Mouse (Mus musculus): ENCODE data around the gene Clec9a. TPM values are rescaled to one million over a fixed set of nuclear protein-coding genes. Genes with fewer than 3 reads are reported as not detected.
A peak's percentile ranks its signal among the peaks of the same experiment; 100 is the strongest.

Clec9a gene
- polyA plus RNA-seq, 2 experiments: 0.07 to 0.08 TPM

GRCm38 (mm10) chr6:129434239-129434638, 25.6 kb downstream of the Clec9a start:
- Histone ChIP-seq H3K9ac (ENCODE audit: low read depth, low read length, severe bottlenecking) (no peak overlapping the region), H3K4me3 (replicated peaks; ENCODE audit: low read length) (no peak overlapping the region), H3K27me3 (ENCODE audit: control insufficient read depth, insufficient read depth, low read length) (no peaks in the 10 kb centered on the region), H3K36me3 (ENCODE audit: control insufficient read depth, insufficient read depth, low read length) (no peaks in the 10 kb centered on the region), H3K4me2 (replicated peaks; ENCODE audit: low read depth, low read length, severe bottlenecking) (no peak overlapping the region), H3K27ac (replicated peaks; ENCODE audit: low read depth, low read length) (no peak overlapping the region), H3K4me1 (ENCODE audit: control insufficient read depth, insufficient read depth, low read length) (no peaks in the 10 kb centered on the region), H3K9me3 (ENCODE audit: control insufficient read depth, low read length) (no peaks in the 10 kb centered on the region)
- DNase-seq (ENCODE audit: low spot score) (no peak), ATAC-seq (ENCODE audit: low FRiP score, low read depth) (no peak)
- no peak for TF ChIP-seq POLR2A (IDR thresholded peaks at IDR 0.05; ENCODE audit: borderline replicate concordance, extremely low read depth, insufficient read depth, insufficient read length)
- 86% methylated on average over 5 of the region's 5 CpGs for WGBS

- no peaks in the 10 kb centered on the region for H3K36me3 ChIP-seq (ENCODE audit: control insufficient read depth, insufficient read depth, low read length)
- no peaks in the 10 kb centered on the region for H3K27me3 ChIP-seq (ENCODE audit: control insufficient read depth, insufficient read depth, low read length)
- no peak overlapping the region for H3K4me3 ChIP-seq (replicated peaks; ENCODE audit: low read length)
- no peak overlapping the region for H3K27ac ChIP-seq (replicated peaks; ENCODE audit: low read depth, low read length)
- TF ChIP-seq POLR2A (IDR thresholded peaks at IDR 0.05; ENCODE audit: borderline replicate concordance, extremely low read depth, insufficient read depth, insufficient read length): no peak
- H3K4me2 ChIP-seq (replicated peaks; ENCODE audit: low read depth, low read length, severe bottlenecking): no peak overlapping the region
- H3K9me3 ChIP-seq (ENCODE audit: control insufficient read depth, low read length): no peaks in the 10 kb centered on the region
- ATAC-seq (ENCODE audit: low FRiP score, low read depth) (no peak), DNase-seq (ENCODE audit: low spot score) (no peak)
- WGBS: 90% methylated on average over 3 of the region's 3 CpGs
- H3K9ac ChIP-seq (ENCODE audit: low read depth, low read length, severe bottlenecking): no peak overlapping the region
- H3K4me1 ChIP-seq (ENCODE audit: control insufficient read depth, insufficient read depth, low read length): no peaks in the 10 kb centered on the region
These were observed 27.4 kb downstream of the Clec9a start for GRCm38 (mm10) chr6:129436025-129436424.

DNA sequence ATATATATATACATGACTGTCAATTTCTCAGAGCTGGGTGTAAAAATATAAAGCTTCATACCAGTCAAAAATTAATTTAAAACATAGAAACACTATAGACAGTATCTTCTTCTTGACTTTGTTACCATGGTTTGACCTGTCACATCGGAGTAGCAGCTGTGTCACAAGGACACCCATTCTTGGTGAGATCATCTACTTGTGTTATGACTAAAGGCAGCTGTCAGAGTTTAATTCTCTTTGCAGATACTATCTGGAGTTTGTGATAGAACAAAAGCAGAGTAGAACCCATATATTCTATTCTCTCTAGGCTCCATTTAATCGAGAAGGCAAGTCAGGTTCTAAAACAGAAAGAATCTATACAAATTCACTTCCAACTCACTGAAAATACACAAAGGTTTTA, 29.4 kb downstream of the Clec9a start:
- ATAC-seq (ENCODE audit: low FRiP score, low read depth) (no peak), DNase-seq (ENCODE audit: low spot score) (no peak)
- no peak overlapping the region for H3K9ac ChIP-seq (ENCODE audit: low read depth, low read length, severe bottlenecking)
- H3K4me3 ChIP-seq (replicated peaks; ENCODE audit: low read length): no peak overlapping the region
- no peaks in the 10 kb centered on the region for H3K27me3 ChIP-seq (ENCODE audit: control insufficient read depth, insufficient read depth, low read length)
- H3K36me3 ChIP-seq (ENCODE audit: control insufficient read depth, insufficient read depth, low read length): no peaks in the 10 kb centered on the region
- WGBS: 83% methylated on average over 2 of the region's 2 CpGs
- H3K9me3 ChIP-seq (ENCODE audit: control insufficient read depth, low read length): no peaks in the 10 kb centered on the region
- no peak for TF ChIP-seq POLR2A (IDR thresholded peaks at IDR 0.05; ENCODE audit: borderline replicate concordance, extremely low read depth, insufficient read depth, insufficient read length)
- H3K4me2 ChIP-seq (replicated peaks; ENCODE audit: low read depth, low read length, severe bottlenecking): no peak overlapping the region
- no peaks in the 10 kb centered on the region for H3K4me1 ChIP-seq (ENCODE audit: control insufficient read depth, insufficient read depth, low read length)
- H3K27ac ChIP-seq (replicated peaks; ENCODE audit: low read depth, low read length): no peak overlapping the region

DNA sequence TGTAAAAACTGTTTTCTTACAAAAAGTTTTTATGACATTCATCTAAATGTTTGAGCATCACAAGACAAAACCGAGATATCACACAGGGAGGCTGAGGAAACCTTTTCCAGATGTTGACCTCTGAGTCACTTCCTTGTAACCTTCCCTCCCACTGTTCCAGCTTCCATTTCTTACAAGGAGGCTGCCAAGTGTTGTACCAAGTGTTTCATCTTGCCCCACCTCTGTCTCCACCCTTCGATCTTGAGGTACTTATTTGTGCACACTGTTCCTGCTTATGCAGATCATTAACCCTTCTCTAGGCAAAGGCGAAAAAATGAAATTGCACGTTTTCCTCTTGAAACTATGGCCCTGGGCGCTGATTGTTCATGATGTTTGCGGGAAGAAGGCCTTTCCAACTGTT, 41.1 kb downstream of the Clec9a start:
- Histone ChIP-seq H3K27me3 (ENCODE audit: control insufficient read depth, insufficient read depth, low read length) (no peaks in the 10 kb centered on the region), H3K36me3 (ENCODE audit: control insufficient read depth, insufficient read depth, low read length) (no peaks in the 10 kb centered on the region), H3K4me1 (ENCODE audit: control insufficient read depth, insufficient read depth, low read length) (no peaks in the 10 kb centered on the region), H3K27ac (replicated peaks; ENCODE audit: low read depth, low read length) (no peak overlapping the region), H3K4me3 (replicated peaks; ENCODE audit: low read length) (no peak overlapping the region), H3K9ac (ENCODE audit: low read depth, low read length, severe bottlenecking) (no peak overlapping the region), H3K4me2 (replicated peaks; ENCODE audit: low read depth, low read length, severe bottlenecking) (no peak overlapping the region), H3K9me3 (ENCODE audit: control insufficient read depth, low read length) (no peaks in the 10 kb centered on the region)
- no peak for DNase-seq (ENCODE audit: low spot score)
- ATAC-seq (ENCODE audit: low FRiP score, low read depth): no peak
- TF ChIP-seq POLR2A (IDR thresholded peaks at IDR 0.05; ENCODE audit: borderline replicate concordance, extremely low read depth, insufficient read depth, insufficient read length): no peak
- 50% methylated on average over 6 of the region's 6 CpGs for WGBS

GRCm38 (mm10) chr6:129451411-129452039, 42.9 kb downstream of the Clec9a start, which contains the start of gene Clec1a:
Gene Clec1a, minus strand, starts transcription at chr6:129452000.
- DNase-seq (ENCODE audit: low spot score) (peak; percentile 11), ATAC-seq (ENCODE audit: low FRiP score, low read depth) (no peak)
- no peaks in the 10 kb centered on the region for H3K4me1 ChIP-seq (ENCODE audit: control insufficient read depth, insufficient read depth, low read length)
- no peak within 1 kb of the TSS for H3K4me2 ChIP-seq (replicated peaks; ENCODE audit: low read depth, low read length, severe bottlenecking)
- WGBS: 44% methylated on average over 13 of the region's 13 CpGs
- no peaks in the 10 kb centered on the region for H3K9me3 ChIP-seq (ENCODE audit: control insufficient read depth, low read length)
- no peaks in the 10 kb centered on the region for H3K27me3 ChIP-seq (ENCODE audit: control insufficient read depth, insufficient read depth, low read length)
- H3K36me3 ChIP-seq (ENCODE audit: control insufficient read depth, insufficient read depth, low read length): no peaks in the 10 kb centered on the region
- no peak within 1 kb of the TSS for H3K27ac ChIP-seq (replicated peaks; ENCODE audit: low read depth, low read length)
- H3K9ac ChIP-seq (ENCODE audit: low read depth, low read length, severe bottlenecking): no peak within 1 kb of the TSS
- no peak within 1 kb of the TSS for H3K4me3 ChIP-seq (replicated peaks; ENCODE audit: low read length)
- TF ChIP-seq POLR2A (IDR thresholded peaks at IDR 0.05; ENCODE audit: borderline replicate concordance, extremely low read depth, insufficient read depth, insufficient read length): no peak

Data from limb, embryonic 14.5 days (tissue).